Mouse (Mus musculus) ES-Bruce4 (cell line): Measurements from ENCODE around the gene Hopx.

Experiments
- CTCF ChIP-seq: IDR thresholded peaks from one replicate; pipeline ENCODE4 v1.8.1; 2011; ENCODE audit warnings: low read depth, low read length
- EP300 ChIP-seq: IDR thresholded peaks from 2 replicates; pipeline ENCODE4 v1.6.1; 2011; ENCODE audit warnings: low read depth, low read length; ENCODE audit not compliant: insufficient read depth

GRCm38 (mm10) chr5:77098874-77099273, 16.0 kb downstream of the Hopx start:
- TF ChIP-seq EP300 = no peak
- TF ChIP-seq CTCF = no peak
